Mouse (Mus musculus) G1E-ER4 (cell line): ENCODE results near the gene Lingo2. TPM values are rescaled to one million over a fixed set of nuclear protein-coding genes. Genes with fewer than 3 reads are reported as not detected.

Source experiments
- GATA1 ChIP-seq: IDR thresholded peaks from one replicate; pipeline ENCODE4 v1.8.0; 2012; ENCODE audit warnings: low read length, inconsistent platforms
- polyA plus RNA-seq: library from polyadenylated mRNA; stranded (reverse); fragments of >175 nt; gene quantifications from 2 replicates; pipeline ENCODE4 v1.2.3, GENCODE M21; 2012

Gene Lingo2
- polyA plus RNA-seq, 1 experiment = not detected

DNA sequence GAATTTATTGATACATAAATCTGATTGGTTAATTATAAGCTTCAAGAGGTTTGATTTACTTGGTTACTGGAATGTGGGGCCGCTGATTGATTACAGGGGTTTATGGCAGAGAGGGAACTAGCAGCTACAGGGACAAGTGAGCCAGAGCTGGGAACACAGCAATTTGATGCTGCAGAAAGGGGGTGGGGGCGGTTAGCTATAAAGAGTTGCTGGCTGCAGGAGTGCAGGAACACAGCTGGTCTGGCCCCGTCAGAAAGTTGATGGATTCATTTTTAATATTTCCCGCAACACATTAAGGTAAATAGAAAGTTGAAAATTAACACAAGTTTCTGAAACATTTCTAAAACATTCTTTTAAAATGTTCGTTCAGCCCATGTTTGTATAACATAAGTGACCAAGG, 919.5 kb downstream of the Lingo2 start:
- no peak for TF ChIP-seq GATA1

GRCm38 (mm10) chr4:36014181-36014580, 937.4 kb downstream of the Lingo2 start:
- TF ChIP-seq GATA1 = no peak

DNA sequence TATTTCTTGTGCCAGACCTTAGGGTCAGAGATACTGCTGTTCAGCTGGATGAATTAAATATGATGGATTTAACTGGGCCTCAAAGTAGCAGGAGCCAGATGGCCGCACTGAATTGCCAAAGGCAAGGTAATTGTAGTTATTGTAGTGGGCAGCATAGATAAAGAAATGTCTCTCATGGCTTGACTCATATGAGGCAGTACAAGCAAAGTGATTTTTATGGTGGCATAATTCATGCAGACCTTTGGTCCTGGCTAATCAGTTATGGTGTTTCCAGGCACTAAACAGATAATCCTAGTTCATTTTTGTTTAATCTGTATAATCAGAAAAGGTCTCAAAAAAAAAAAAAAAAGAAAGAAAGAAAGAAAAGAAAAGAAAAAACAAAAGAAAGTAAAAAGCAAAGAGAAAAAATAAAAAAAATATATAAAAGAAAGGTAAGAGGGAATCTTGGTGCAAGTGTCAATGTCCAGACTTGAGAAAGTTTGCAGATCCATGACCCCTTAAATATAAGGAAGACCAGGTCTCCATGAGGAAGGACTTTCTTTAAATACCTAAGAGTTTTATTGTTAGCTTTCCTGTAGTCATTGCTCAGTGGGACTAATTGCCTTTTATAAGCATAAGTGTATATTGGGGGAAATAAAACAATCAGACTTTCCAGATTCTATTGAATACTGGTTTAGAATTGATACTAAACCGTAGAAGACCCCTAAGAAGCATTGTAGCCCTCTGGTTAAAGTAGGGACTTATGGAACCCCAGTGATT, 959.4 kb downstream of the Lingo2 start:
- TF ChIP-seq GATA1 = no peak

DNA sequence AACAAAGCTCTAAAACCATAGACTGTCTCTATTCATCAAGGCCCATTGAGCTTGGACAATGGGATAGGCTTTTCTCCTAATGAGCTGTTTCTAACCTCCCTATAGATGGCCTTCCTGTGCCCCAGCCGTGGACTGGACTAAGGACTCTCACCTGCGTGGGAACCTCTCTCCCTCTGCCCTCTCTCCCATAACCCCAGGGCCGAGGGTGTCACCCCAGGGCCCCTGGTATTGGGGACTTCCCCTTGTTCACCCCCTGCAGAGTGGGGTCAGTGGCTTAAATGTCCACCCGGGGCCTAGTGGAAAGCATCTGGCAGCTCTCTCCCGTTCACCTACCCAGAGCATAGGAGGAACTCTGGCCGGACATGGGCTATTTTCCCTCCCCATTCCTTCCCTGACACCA, 965.5 kb downstream of the Lingo2 start:
- TF ChIP-seq GATA1 = no peak

DNA sequence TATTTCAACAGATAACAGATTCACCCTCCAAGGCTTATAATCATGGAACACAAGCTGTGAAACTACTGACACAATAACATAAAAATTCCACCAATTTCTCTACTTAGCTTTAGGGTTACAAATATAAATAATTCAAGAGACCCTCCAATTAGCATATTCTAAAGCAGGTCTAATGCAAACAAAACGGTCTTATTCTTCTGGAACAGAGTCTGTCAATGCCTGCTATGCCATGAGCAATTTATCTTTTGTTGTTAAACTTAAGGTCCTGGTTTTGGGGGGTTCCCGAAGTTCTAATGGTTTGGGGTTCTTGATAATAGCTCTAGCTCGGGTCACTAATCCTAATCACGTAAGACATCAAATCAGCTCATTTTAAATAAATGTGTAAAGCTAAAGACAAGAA, 988.0 kb downstream of the Lingo2 start:
- no peak for TF ChIP-seq GATA1

GRCm38 (mm10) chr4:35951894-35952293, 999.7 kb downstream of the Lingo2 start:
- TF ChIP-seq GATA1 = no peak

GRCm38 (mm10) chr4:35951251-35951650, 1000.3 kb downstream of the Lingo2 start:
- no peak for TF ChIP-seq GATA1

DNA sequence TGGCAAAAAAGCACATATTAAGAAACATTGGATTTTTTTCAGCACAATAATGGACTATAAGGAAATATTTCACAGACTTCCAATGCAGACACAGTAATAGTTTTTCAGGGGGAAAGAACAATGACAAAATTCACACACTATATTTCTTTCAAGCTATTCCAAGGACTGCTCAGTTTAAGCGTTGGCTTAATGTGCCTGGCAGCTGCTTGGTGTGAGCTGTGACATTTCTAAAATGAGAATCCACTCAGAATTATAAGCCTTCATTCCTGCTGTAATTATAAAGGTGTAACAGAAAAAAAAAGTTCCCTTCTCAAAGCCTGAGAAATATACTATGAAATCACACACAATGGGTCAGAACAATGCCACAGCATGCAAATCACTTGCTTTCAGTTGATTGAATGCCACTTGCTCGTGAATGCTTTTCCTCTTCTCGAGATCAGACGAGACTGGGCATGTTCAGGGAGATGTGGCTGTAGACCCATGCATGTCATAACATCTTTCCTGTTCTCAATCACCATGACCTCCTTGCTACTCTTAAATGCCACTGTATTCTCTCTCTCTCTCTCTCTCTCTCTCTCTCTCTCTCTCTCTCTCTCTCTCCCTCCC, 1017.4 kb downstream of the Lingo2 start:
- no peak for TF ChIP-seq GATA1

GRCm38 (mm10) chr4:35927722-35928121, 1023.8 kb downstream of the Lingo2 start:
- TF ChIP-seq GATA1 = no peak

DNA sequence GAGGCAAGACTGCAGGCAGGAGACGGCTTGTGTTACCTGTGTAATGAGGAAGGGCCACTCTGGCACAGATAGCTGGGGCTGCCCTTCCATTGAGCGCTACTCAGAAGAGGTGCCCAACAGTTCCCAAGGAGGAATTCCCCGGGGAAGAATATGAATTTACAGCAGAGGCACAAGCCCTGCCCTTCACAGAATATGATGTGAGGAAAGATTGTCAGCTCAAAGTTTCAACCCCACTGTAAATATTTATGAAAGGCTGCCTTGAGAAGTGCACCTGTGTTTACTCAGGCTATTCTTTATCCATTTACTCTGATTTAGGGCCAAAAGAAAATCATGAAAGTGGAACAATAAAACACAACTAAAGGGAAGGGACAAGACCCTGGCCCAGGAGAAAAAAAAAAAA, 1034.1 kb downstream of the Lingo2 start:
- no peak for TF ChIP-seq GATA1

GRCm38 (mm10) chr4:35897769-35898564, 1053.6 kb downstream of the Lingo2 start:
- TF ChIP-seq GATA1 = no peak

DNA sequence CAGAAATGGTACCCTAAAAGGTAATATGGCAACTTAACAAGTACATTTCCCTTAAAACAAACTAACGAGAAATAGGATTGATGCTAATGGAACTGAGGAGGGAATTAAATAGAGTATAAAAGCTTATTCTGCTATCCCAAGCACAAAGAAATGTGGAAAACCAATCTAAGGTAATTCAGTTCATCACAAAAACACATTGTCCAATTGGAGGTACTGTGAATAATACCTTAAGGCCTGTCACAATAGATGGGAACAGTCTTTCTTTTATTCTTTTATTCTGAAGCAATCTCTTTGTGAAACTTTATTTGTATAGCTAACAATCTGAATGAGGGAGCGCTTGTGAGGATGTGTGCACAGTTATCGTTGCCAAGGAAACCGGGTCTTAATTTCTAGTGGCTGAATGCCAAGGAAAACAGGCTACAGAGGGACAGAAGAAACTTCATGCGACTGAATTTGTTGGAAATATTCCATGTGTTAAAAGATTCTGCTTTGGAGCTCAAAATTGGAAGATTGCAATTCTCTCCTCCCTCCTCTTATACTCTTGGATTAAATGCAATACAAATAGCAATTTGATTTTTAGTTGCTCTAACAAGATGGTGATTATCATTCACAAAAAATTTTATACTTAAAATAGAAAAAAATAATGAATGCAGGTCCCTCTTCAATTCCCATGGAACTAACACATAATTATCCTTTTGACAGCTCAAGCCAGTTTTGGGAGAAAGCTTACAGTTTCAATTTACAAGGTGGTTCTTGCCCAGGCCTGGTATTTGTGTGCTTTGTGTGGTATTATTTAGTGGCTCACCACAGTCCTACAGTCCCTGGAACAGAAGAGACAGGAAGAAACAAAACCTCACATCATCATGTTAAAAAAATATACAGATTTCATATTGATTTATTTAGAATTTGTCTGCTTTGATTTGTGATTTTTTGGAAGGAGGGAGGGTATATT, 1065.7 kb downstream of the Lingo2 start:
- no peak for TF ChIP-seq GATA1

GRCm38 (mm10) chr4:35884946-35885460, 1066.5 kb downstream of the Lingo2 start:
- TF ChIP-seq GATA1 = no peak

GRCm38 (mm10) chr4:35846518-35846917, 1105.0 kb downstream of the Lingo2 start:
- no peak for TF ChIP-seq GATA1

DNA sequence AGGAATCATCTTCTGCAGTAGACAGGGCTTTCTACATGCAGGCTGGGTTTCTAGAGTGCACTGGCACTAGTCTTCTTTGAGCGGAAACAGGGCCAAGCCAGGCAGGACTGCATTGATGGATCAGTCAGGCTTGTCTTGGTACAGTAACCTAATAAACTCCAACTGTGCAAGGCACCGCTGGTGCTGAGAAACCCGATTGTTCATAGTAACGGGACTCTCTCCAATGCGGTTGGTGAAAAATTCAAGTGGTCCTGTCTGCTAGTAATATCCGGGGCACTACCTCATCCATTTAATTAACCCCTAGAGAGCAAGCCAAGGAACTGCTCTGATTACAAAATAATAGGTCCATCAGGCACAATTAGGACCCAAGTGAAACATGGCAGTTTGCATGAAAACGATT, 1106.4 kb downstream of the Lingo2 start:
- no peak for TF ChIP-seq GATA1
